Mouse (Mus musculus): ENCODE measurements around the gene Rexo4. TPM values are rescaled to one million over a fixed set of nuclear protein-coding genes. Genes with fewer than 3 reads are reported as not detected.

Gene Rexo4
- 40.9 and 42.0 TPM in 2 replicates for polyA plus RNA-seq (2016; fragmentation: Nextera tagmentation; extraction: Ambion mirVana)

DNA sequence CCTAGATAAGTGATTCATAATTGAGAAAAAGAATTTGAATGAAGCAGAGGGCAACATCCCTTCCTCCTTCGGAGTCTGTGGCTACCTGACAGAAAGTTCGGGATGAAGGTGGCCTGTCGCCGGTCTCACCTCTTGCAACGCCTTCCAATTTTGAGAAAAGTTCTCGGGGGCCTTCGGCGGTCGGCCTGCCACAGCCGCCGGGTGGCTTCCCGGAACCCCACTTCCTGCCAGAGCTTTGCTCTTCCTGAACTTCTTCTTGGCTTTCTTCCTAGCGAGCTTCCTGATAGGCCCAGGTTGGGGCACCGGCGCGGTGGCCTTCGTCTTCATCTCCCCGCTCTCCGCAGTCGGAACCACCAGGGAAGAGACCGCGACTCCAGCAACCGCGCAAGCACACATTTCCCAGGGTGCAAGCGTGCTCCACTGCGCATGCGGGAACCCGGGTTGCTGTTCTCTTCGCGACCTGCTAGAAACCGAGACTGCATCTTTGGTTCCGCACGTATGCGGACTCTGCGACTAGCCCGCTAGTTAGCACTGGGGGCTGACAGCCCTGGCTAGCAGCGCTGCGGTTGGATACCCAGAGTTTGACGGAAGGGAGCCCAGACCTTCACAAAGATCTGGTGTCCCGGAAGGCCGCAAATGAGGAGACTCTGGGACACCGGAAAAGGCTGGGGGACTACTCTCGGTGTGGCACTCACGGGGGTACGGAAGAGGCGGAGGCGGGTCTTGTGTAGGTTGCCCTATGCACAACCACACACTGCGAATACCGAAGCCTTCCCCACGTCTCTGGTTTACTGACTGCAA, at the start of gene Rexo4:
Rexo4 (minus strand) TSS at position 464 of the 801 bp plus-strand sequence.
- H3K36me3 ChIP-seq: peaks cover 27% of the 10 kb centered on the region
- peak within 1 kb of the TSS; percentile 83 for H3K9ac ChIP-seq
- peak within 1 kb of the TSS; percentile 89 for H3K4me2 ChIP-seq (replicated peaks)
- WGBS: under 1% methylated on average over 50 of the region's 50 CpGs
- H3K9me3 ChIP-seq (replicated peaks): no peaks in the 10 kb centered on the region
- peak within 1 kb of the TSS; percentile 97 for H3K27ac ChIP-seq
- no peaks in the 10 kb centered on the region for H3K27me3 ChIP-seq
- H3K4me1 ChIP-seq: peaks cover 32% of the 10 kb centered on the region
- peak; percentile 97 for ATAC-seq (ENCODE audit: low FRiP score)
- H3K4me3 ChIP-seq: peak within 1 kb of the TSS; percentile 75

DNA sequence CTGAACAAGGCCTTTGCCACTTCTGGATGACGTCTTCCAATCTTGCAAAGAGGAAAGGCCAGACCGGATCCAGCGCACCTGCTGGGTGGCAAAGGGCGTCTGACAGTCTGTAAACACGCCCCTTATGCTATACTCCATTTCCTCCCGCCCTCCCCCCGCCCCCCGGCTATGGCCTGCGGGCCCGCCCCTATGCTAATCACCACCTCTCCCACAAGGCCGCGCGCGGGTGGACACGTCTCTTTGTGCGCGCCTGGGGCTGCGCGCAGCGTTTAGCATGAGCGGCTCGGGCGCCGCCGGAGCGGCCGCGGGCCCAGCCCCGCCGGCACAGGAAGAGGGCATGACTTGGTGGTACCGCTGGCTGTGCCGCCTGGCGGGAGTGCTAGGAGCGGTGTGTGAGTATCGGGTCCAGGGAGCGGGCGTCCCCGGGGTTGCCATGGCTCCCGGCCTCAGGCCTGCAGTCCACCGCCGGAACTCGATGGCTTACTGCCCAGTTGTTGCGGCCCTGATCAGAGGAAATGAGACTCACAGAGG, 45.6 kb upstream of the Rexo4 start, which contains the start of gene Cacfd1:
Cacfd1 (plus strand) TSS at position 213 of the 531 bp plus-strand sequence.
- Histone ChIP-seq H3K27ac (peak within 1 kb of the TSS; percentile 88), H3K4me3 (peak within 1 kb of the TSS; percentile 52), H3K4me1 (peaks cover 20% of the 10 kb centered on the region), H3K9me3 (replicated peaks) (no peaks in the 10 kb centered on the region), H3K4me2 (replicated peaks) (peak within 1 kb of the TSS; percentile 87), H3K36me3 (peaks cover 16% of the 10 kb centered on the region), H3K9ac (peak within 1 kb of the TSS; percentile 87), H3K27me3 (peaks cover 3% of the 10 kb centered on the region; the same call in 1 of the 2 replicates)
- ATAC-seq (ENCODE audit: low FRiP score): peak; percentile 96
- under 1% methylated on average over 40 of the region's 43 CpGs for WGBS

- no peak overlapping the region for H3K4me3 ChIP-seq
- H3K4me1 ChIP-seq: peaks cover 20% of the 10 kb centered on the region
- no peak overlapping the region for H3K9ac ChIP-seq
- 80% methylated on average over 7 of the region's 7 CpGs for WGBS
- no peaks in the 10 kb centered on the region for H3K36me3 ChIP-seq
- no peaks in the 10 kb centered on the region for H3K9me3 ChIP-seq (replicated peaks)
- H3K27ac ChIP-seq: no peak overlapping the region
- H3K4me2 ChIP-seq (replicated peaks): no peak overlapping the region
- no peak for ATAC-seq (ENCODE audit: low FRiP score)
- peaks cover 3% of the 10 kb centered on the region; the same call in 1 of the 2 replicates for H3K27me3 ChIP-seq
These were observed 43.5 kb upstream of the Rexo4 start for GRCm38 (mm10) chr2:27007701-27008100.

DNA sequence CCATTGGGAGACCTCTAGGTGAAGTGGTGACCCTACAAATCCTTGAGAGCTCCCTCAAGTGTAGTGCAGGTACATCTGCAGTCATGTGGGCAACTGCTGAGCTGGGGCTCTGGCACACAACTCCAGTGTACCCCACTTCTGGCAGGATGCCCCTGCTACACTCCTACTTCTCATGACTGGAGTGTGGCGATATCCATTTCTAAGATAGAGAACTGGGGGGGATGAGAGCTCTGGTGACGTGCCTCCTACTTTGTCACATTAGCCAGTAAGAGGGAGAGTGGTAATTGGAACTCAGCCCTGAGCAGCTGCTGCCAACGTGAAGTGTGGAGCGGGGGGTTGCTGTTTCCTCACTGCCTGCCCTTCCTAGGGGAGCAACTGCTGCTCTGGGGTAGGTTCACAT, 42.1 kb upstream of the Rexo4 start:
- Histone ChIP-seq H3K4me3 (no peak overlapping the region), H3K27me3 (peaks cover 3% of the 10 kb centered on the region; the same call in 1 of the 2 replicates), H3K4me1 (peaks cover 14% of the 10 kb centered on the region), H3K36me3 (no peaks in the 10 kb centered on the region), H3K4me2 (replicated peaks) (no peak overlapping the region), H3K9ac (no peak overlapping the region), H3K27ac (no peak overlapping the region), H3K9me3 (replicated peaks) (no peaks in the 10 kb centered on the region)
- 76% methylated on average over 4 of the region's 4 CpGs for WGBS
- no peak for ATAC-seq (ENCODE audit: low FRiP score)

GRCm38 (mm10) chr2:26997993-26998392, 33.8 kb upstream of the Rexo4 start:
- no peaks in the 10 kb centered on the region for H3K27me3 ChIP-seq
- ATAC-seq (ENCODE audit: low FRiP score): no peak
- H3K27ac ChIP-seq: no peak overlapping the region
- H3K4me3 ChIP-seq: no peak overlapping the region
- H3K9ac ChIP-seq: no peak overlapping the region
- WGBS: 89% methylated on average over 7 of the region's 7 CpGs
- H3K4me1 ChIP-seq: no peaks in the 10 kb centered on the region
- no peaks in the 10 kb centered on the region for H3K36me3 ChIP-seq
- no peak overlapping the region for H3K4me2 ChIP-seq (replicated peaks)
- no peaks in the 10 kb centered on the region for H3K9me3 ChIP-seq (replicated peaks)

GRCm38 (mm10) chr2:26997498-26997897, 33.3 kb upstream of the Rexo4 start:
- H3K27ac ChIP-seq: no peak overlapping the region
- H3K36me3 ChIP-seq: no peaks in the 10 kb centered on the region
- no peaks in the 10 kb centered on the region for H3K27me3 ChIP-seq
- no peak overlapping the region for H3K4me2 ChIP-seq (replicated peaks)
- H3K4me1 ChIP-seq: no peaks in the 10 kb centered on the region
- H3K9ac ChIP-seq: no peak overlapping the region
- WGBS: 88% methylated on average over 1 of the region's 1 CpGs
- no peaks in the 10 kb centered on the region for H3K9me3 ChIP-seq (replicated peaks)
- no peak overlapping the region for H3K4me3 ChIP-seq
- no peak for ATAC-seq (ENCODE audit: low FRiP score)

GRCm38 (mm10) chr2:26993936-26994335, 29.8 kb upstream of the Rexo4 start:
- Histone ChIP-seq H3K9ac (no peak overlapping the region), H3K4me1 (no peaks in the 10 kb centered on the region), H3K27ac (no peak overlapping the region), H3K4me3 (no peak overlapping the region), H3K27me3 (no peaks in the 10 kb centered on the region), H3K36me3 (no peaks in the 10 kb centered on the region), H3K9me3 (replicated peaks) (no peaks in the 10 kb centered on the region), H3K4me2 (replicated peaks) (no peak overlapping the region)
- ATAC-seq (ENCODE audit: low FRiP score): no peak
- WGBS: 83% methylated on average over 3 of the region's 3 CpGs

- peaks cover 8% of the 10 kb centered on the region; the same call in 1 of the 2 replicates for H3K27me3 ChIP-seq
- H3K27ac ChIP-seq: no peak overlapping the region
- no peaks in the 10 kb centered on the region for H3K4me1 ChIP-seq
- H3K9me3 ChIP-seq (replicated peaks): no peaks in the 10 kb centered on the region
- H3K9ac ChIP-seq: no peak overlapping the region
- no peaks in the 10 kb centered on the region for H3K36me3 ChIP-seq
- no peak overlapping the region for H3K4me2 ChIP-seq (replicated peaks)
- whole genome bisulfite sequencing: 88% methylated on average over 5 of the region's 5 CpGs
- no peak for ATAC-seq (ENCODE audit: low FRiP score)
- no peak overlapping the region for H3K4me3 ChIP-seq
These were observed 20.5 kb upstream of the Rexo4 start for GRCm38 (mm10) chr2:26984640-26985039.

DNA sequence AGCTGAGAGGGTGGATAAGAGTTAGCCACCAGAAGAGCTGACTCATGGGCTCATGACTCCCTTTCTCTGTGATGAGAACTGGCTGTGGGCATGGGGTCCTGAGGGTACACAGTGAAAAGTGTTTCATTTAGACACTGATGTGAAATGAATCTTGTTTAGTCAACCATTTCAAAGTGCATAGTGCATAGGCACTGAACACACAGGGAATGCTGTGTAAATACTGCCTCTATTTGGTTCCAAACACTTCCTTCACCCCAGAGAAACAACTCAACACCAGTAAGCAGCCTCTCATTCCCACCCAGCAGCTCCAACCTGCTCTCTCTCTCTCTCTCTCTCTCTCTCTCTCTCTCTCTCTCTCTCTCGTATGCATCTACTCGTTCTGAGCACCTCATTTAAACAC, 20.0 kb upstream of the Rexo4 start:
- H3K27ac ChIP-seq: no peak overlapping the region
- no peak for ATAC-seq (ENCODE audit: low FRiP score)
- WGBS: 82% methylated on average over 2 of the region's 2 CpGs
- no peak overlapping the region for H3K4me3 ChIP-seq
- peaks cover 8% of the 10 kb centered on the region; the same call in 1 of the 2 replicates for H3K27me3 ChIP-seq
- no peaks in the 10 kb centered on the region for H3K4me1 ChIP-seq
- no peak overlapping the region for H3K9ac ChIP-seq
- no peaks in the 10 kb centered on the region for H3K9me3 ChIP-seq (replicated peaks)
- H3K4me2 ChIP-seq (replicated peaks): no peak overlapping the region
- no peaks in the 10 kb centered on the region for H3K36me3 ChIP-seq

DNA sequence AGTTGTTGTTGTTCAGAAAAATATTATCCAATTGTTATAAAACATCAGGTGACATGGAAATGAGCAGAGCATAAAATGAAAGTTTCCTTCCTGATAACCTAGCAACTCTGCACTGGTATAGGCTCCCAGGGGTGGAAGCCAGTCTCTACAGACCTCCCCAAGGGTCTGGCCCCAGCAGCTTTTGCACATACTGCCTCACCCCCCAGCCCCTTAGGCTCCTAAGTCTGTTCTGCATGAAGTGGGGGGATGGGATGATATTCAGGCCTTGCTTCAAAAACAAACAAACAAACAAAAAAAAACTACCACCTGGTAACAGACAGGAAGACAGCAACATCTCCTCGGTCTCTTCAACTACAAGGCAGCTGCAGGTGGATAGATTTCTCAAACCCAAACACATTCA, 16.2 kb upstream of the Rexo4 start:
- H3K4me2 ChIP-seq (replicated peaks): no peak overlapping the region
- H3K9ac ChIP-seq: no peak overlapping the region
- H3K9me3 ChIP-seq (replicated peaks): no peaks in the 10 kb centered on the region
- no peaks in the 10 kb centered on the region for H3K36me3 ChIP-seq
- ATAC-seq (ENCODE audit: low FRiP score): no peak
- no peak overlapping the region for H3K4me3 ChIP-seq
- H3K4me1 ChIP-seq: no peaks in the 10 kb centered on the region
- no peak overlapping the region for H3K27ac ChIP-seq
- WGBS: 71% methylated on average over 1 of the region's 1 CpGs
- peaks cover 5% of the 10 kb centered on the region; the same call in 1 of the 2 replicates for H3K27me3 ChIP-seq

- Histone ChIP-seq H3K9ac (no peak overlapping the region), H3K27me3 (no peaks in the 10 kb centered on the region), H3K27ac (no peak overlapping the region), H3K4me3 (no peak overlapping the region), H3K4me2 (replicated peaks) (no peak overlapping the region), H3K36me3 (no peaks in the 10 kb centered on the region), H3K4me1 (no peaks in the 10 kb centered on the region), H3K9me3 (replicated peaks) (no peaks in the 10 kb centered on the region)
- ATAC-seq (ENCODE audit: low FRiP score): no peak
- 71% methylated on average over 4 of the region's 4 CpGs for WGBS
These were observed 9.8 kb upstream of the Rexo4 start for GRCm38 (mm10) chr2:26973960-26974359.

- Histone ChIP-seq H3K36me3 (no peaks in the 10 kb centered on the region), H3K4me2 (replicated peaks) (no peak within 1 kb of the TSS), H3K4me1 (no peaks in the 10 kb centered on the region), H3K27me3 (no peaks in the 10 kb centered on the region), H3K27ac (no peak within 1 kb of the TSS), H3K9me3 (replicated peaks) (no peaks in the 10 kb centered on the region), H3K9ac (no peak within 1 kb of the TSS), H3K4me3 (no peak within 1 kb of the TSS)
- ATAC-seq (ENCODE audit: low FRiP score): no peak
- WGBS: 68% methylated on average over 3 of the region's 3 CpGs
These were observed 8.9 kb upstream of the Rexo4 start, which contains the start of gene Adamts13 for GRCm38 (mm10) chr2:26973116-26973515. Gene Adamts13 (plus strand): TSS chr2:26973416.
